Mouse (Mus musculus) intestine, postnatal 0 days (tissue): ENCODE results near the gene Poc1a. TPM values are rescaled to one million over a fixed set of nuclear protein-coding genes. Genes with fewer than 3 reads are reported as not detected.

Experiments used
- ATAC-seq: fragments of 200-750 bp; cut with Nextera tagmentation; 2 replicates; pipeline ENCODE4 v1.8.0; 2017; ENCODE audit warnings: mild to moderate bottlenecking, moderate TSS enrichment, moderate library complexity
- H3K27ac ChIP-seq: fragments of 300-500 bp; sonication (generic); 2 replicates; pipeline ENCODE4 v1.5.1; 2014; ENCODE audit warnings: mild to moderate bottlenecking, low read depth, low read length, moderate library complexity
- H3K27me3 ChIP-seq: fragments of 300-500 bp; sonication (generic); replicated peaks from 2 replicates; pipeline ENCODE4 v1.6.1; 2014; ENCODE audit warnings: low read length, mixed read lengths; ENCODE audit not compliant: control insufficient read depth, insufficient read depth
- H3K36me3 ChIP-seq: fragments of 300-500 bp; sonication (generic); 2 replicates; pipeline ENCODE4 v1.6.1; 2014; ENCODE audit warnings: mild to moderate bottlenecking, moderate library complexity; ENCODE audit not compliant: control insufficient read depth, insufficient read depth
- H3K4me1 ChIP-seq: fragments of 300-500 bp; sonication (generic); replicated peaks from 2 replicates; pipeline ENCODE4 v1.6.1; 2014; ENCODE audit warnings: antibody characterized with exemption, low read length, mixed read lengths; ENCODE audit not compliant: control insufficient read depth, insufficient read depth
- H3K4me2 ChIP-seq: fragments of 300-500 bp; sonication (generic); replicated peaks from 2 replicates; pipeline ENCODE4 v1.6.1; 2014; ENCODE audit warnings: low read depth, mild to moderate bottlenecking, moderate library complexity
- H3K4me3 ChIP-seq: fragments of 300-500 bp; sonication (generic); 2 replicates; pipeline ENCODE4 v1.5.1; 2014; ENCODE audit warnings: low read depth, low read length
- H3K9ac ChIP-seq: fragments of 300-500 bp; sonication (generic); 2 replicates; pipeline ENCODE4 v1.6.1; 2014; ENCODE audit warnings: mild to moderate bottlenecking, low read depth, low read length
- H3K9me3 ChIP-seq: fragments of 300-500 bp; sonication (generic); 2 replicates; pipeline ENCODE4 v1.6.1; 2016; ENCODE audit warnings: mixed run types; ENCODE audit not compliant: control insufficient read depth
- CTCF ChIP-seq: sonication (generic); IDR thresholded peaks from 2 replicates; pipeline ENCODE4 v1.5.1; 2016; ENCODE audit warnings: low read depth, mild to moderate bottlenecking, control low read depth, antibody characterized with exemption, moderate library complexity
- WGBS: fragments of 180-500 bp; shearing (Covaris S2); extraction: QIAGEN DNeasy Blood & Tissue Kit; methylation state at CpG from one replicate; pipeline ENCODE4 v1.1.7; 2014; 5-methylcytosine and 5-hydroxymethylcytosine counted together
- polyA plus RNA-seq: library from polyadenylated mRNA; unstranded; fragments of >200 nt; fragmentation: Nextera tagmentation; extraction: Ambion mirVana; gene quantifications from 2 replicates; pipeline ENCODE4 v1.2.1, GENCODE M21; 2015

Poc1a gene
- polyA plus RNA-seq, 1 experiment from 2014 or later: 11.5 TPM

DNA sequence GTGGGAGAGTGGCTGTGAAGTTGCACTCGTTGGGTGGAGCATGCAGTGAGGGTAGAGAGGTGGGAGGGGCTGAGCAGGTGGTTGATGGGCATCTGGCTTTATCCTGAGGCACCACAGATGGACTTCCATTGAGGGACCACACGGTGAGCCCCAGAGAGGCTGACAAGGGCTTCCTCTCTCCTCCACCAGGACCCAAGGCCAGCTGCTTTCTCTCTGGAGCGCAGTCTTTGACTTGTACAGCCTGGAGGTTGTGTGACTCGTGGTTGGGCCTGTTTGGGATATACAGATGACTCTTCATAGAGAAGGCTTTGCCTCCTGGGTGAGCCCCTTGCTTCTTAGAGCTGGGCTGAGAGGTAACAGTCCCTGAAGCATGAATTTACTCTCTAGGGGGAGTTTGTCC lies 12.4 kb upstream of the Poc1a start:
- WGBS: 43% methylated on average over 4 of the region's 4 CpGs
- no peak overlapping the region for H3K27ac ChIP-seq
- no peak for ATAC-seq

DNA sequence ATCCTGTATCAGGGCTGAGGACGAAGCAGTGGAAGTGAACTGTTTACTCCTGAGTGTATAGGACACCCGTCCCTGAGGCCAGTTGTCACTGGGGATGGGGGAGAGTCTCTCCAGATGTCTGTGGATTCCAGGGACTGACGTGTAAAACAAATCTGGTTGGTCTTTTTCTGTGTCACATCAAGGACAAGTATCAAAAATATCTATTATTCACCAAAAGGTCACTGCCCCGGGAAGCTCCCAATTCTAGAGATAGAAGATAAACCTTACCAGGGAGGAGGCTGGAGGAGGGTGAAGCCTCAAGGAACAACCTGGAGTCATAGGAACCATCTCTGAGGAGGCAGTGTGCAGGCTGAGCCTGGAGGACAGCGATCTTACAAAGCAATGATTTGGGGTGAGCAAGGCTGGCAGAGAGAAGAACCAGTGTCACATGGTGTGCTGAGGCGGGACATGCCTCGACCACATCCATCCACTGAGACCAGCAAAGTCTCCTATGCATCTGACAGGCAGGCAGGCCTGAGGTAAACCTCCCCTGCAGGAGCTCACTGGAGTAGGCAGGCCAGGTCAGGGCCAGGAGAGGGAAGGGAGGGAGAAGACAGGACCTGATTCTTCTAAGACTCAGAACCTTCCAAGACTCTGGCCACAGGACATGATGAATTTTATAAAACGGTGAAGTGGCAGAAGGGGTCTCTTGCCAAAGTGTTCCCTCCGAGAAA lies 11.6 kb upstream of the Poc1a start:
- Histone ChIP-seq H3K9me3 (no peaks in the 10 kb centered on the region), H3K27me3 (no peaks in the 10 kb centered on the region), H3K4me1 (no peaks in the 10 kb centered on the region; the same call in 1 of the 2 replicates), H3K4me3 (no peak overlapping the region), H3K36me3 (no peaks in the 10 kb centered on the region), H3K9ac (no peak overlapping the region; the same call in 1 of the 2 replicates), H3K4me2 (no peak overlapping the region), H3K27ac (no peak overlapping the region)
- no peak for ATAC-seq
- WGBS: 58% methylated on average over 9 of the region's 9 CpGs
- TF ChIP-seq CTCF: no peak

More for the DNA sequence above, 12.4 kb upstream of the Poc1a start:
- Histone ChIP-seq H3K4me1 (no peaks in the 10 kb centered on the region; the same call in 1 of the 2 replicates), H3K9me3 (no peaks in the 10 kb centered on the region), H3K4me2 (no peak overlapping the region), H3K27me3 (no peaks in the 10 kb centered on the region), H3K9ac (no peak overlapping the region), H3K4me3 (no peak overlapping the region), H3K36me3 (no peaks in the 10 kb centered on the region)
- TF ChIP-seq CTCF: no peak

DNA sequence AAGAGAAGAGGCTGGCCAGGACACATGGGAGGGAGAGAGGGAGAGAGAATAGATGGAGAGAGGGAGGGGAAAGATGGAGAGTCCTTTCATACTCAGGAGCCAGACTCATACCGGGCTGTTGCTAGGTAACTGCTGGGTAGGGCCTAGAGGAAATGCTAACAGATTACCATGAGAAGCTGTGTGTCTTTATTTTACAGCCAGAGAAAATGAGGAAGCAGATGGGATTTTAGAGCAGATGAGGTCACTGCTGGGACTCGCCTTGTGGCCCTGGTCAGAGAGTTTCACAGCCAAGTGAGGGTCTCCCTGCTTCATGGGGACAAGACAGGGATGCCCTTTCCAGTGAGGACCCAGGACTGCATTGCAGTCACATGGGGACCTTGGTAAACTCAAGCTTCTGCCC lies 11.0 kb upstream of the Poc1a start:
- H3K9me3 ChIP-seq: no peaks in the 10 kb centered on the region
- no peak overlapping the region for H3K9ac ChIP-seq
- no peaks in the 10 kb centered on the region for H3K36me3 ChIP-seq
- ATAC-seq: peak; percentile 62
- WGBS: 17% methylated on average over 2 of the region's 2 CpGs
- TF ChIP-seq CTCF: no peak
- no peaks in the 10 kb centered on the region; the same call in 1 of the 2 replicates for H3K4me1 ChIP-seq
- no peak overlapping the region for H3K27ac ChIP-seq
- no peak overlapping the region for H3K4me3 ChIP-seq
- no peak overlapping the region for H3K4me2 ChIP-seq
- no peaks in the 10 kb centered on the region for H3K27me3 ChIP-seq

DNA sequence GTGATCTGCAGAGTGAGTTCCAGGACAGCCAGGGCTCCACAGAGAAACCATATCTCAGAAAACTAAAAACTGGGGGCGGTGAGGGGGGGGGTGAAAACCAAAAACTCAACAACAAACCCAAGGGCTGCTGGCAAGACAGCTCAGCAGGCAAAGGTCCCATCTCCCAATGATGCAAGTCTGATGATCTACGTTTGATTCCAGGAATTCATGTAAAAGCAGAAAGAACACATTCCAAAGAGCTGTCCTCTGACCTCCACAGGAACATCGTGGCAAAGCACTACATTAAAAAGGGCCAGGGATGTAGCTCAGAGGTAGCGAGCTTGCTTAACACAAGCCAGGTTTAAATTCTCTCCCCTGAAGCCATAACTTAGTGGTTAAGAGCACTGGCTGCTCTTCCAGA lies 10.2 kb upstream of the Poc1a start:
- no peak overlapping the region for H3K4me2 ChIP-seq
- no peaks in the 10 kb centered on the region; the same call in 1 of the 2 replicates for H3K4me1 ChIP-seq
- no peak for TF ChIP-seq CTCF
- no peak overlapping the region for H3K27ac ChIP-seq
- no peak overlapping the region for H3K9ac ChIP-seq
- no peak for ATAC-seq
- no peak overlapping the region for H3K4me3 ChIP-seq
- H3K36me3 ChIP-seq: no peaks in the 10 kb centered on the region
- 79% methylated on average over 4 of the region's 4 CpGs for WGBS
- no peaks in the 10 kb centered on the region for H3K9me3 ChIP-seq
- no peaks in the 10 kb centered on the region for H3K27me3 ChIP-seq

DNA sequence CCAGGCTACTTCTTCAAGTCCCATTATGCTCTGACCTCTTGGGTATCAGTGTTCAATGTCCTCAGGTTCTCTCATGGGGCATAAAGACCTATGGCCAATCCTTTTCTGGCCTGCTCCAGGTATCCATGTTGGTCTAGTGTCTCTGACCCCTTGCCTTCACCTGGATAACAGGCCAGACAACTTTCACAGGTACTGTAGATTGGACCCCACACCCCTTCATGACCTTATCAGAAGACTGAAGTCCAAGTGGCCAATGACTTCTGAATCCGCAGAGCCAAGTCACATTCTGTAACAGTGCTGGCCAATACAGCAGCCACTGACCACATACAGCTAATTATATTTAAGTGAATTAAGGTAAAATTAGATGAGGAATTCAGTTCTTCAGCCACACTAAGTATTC lies 8.6 kb upstream of the Poc1a start:
- WGBS: 82% methylated on average over 1 of the region's 1 CpGs
- ATAC-seq: no peak

DNA sequence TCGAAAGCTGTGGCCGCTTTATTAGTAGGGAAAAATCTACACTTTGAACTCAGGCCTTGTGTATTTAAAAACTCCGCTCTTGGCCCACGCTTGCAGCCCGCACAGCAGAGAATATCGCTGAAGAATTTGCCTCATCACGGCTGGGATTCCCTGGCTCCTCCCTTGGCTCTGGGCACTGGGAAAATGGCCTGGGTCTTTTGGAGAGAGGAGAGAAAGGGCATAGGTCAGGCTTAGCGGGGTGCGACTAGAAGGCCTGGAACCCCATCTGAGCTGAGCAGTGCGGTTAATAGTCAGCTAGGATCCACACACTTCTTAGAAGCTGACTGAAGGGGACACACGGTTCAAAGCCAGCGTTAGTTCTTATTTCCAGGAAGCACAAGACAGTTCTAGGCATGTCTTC lies 7.6 kb upstream of the Poc1a start:
- no peaks in the 10 kb centered on the region for H3K36me3 ChIP-seq
- TF ChIP-seq CTCF: no peak
- no peaks in the 10 kb centered on the region for H3K27me3 ChIP-seq
- no peaks in the 10 kb centered on the region; the same call in 1 of the 2 replicates for H3K4me1 ChIP-seq
- H3K9me3 ChIP-seq: no peaks in the 10 kb centered on the region
- no peak for ATAC-seq
- WGBS: 90% methylated on average over 12 of the region's 12 CpGs
- no peak overlapping the region for H3K9ac ChIP-seq
- no peak overlapping the region for H3K4me2 ChIP-seq
- no peak overlapping the region for H3K4me3 ChIP-seq
- no peak overlapping the region for H3K27ac ChIP-seq

More for the DNA sequence above, 8.6 kb upstream of the Poc1a start:
- H3K27me3 ChIP-seq: no peaks in the 10 kb centered on the region
- no peaks in the 10 kb centered on the region; the same call in 1 of the 2 replicates for H3K4me1 ChIP-seq
- H3K36me3 ChIP-seq: no peaks in the 10 kb centered on the region
- no peak overlapping the region for H3K9ac ChIP-seq
- no peak overlapping the region for H3K4me3 ChIP-seq
- no peak overlapping the region for H3K4me2 ChIP-seq
- no peak overlapping the region for H3K27ac ChIP-seq
- TF ChIP-seq CTCF: no peak
- H3K9me3 ChIP-seq: no peaks in the 10 kb centered on the region
